Mouse (Mus musculus) gastrocnemius, postnatal 36 days (tissue): ENCODE data around the gene Cyb561d1. TPM values are rescaled to one million over a fixed set of nuclear protein-coding genes. Genes with fewer than 3 reads are reported as not detected.
A peak's percentile ranks its signal among the peaks of the same experiment; 100 is the strongest.
"Not testable (repeated sequence)": the region's sequence is repeated elsewhere in the genome, so short reads cannot be mapped to it uniquely, and the experiment has no call there.

Experiments used
- DNase-seq, 2 experiments: peaks; one replicate each; pipeline ENCODE4 v3.0.0; 2022
- intact Hi-C: fragments of 180-260 bp; cut with DNase I; formaldehyde crosslinking; loops from one replicate; pipeline ENCODE4 v1.15.1; 2025
- long read RNA-seq, 2 experiments: library from polyadenylated mRNA; stranded (forward); transcript quantifications; one replicate each; pipeline ENCODE4 v2.0.0; 2021
- total RNA-seq, 2 experiments: library from RNA; stranded (reverse); gene quantifications; 2 replicates each; pipeline ENCODE4 v1.2.3; 2021

Gene Cyb561d1
- total RNA-seq: 1 to 10 TPM; 2.5 to 3.1 TPM
- long read RNA-seq, experiment 1, full-length matches to known transcripts: 1 of 2 reads
- long read RNA-seq, experiment 1, partial matches to known transcripts: 1 of 2 reads
- long read RNA-seq, experiment 1, other reads (novel, unspliced or antisense): 0 of 2 reads
- long read RNA-seq, experiment 2, partial matches to known transcripts: 0 of 3 reads
- long read RNA-seq, experiment 2, other reads (novel, unspliced or antisense): 3 of 3 reads

- intact Hi-C loops: no loop called here
Observed at GRCm38 (mm10) chr3:108200329-108201323, at the start of gene Cyb561d1. Cyb561d1 (minus strand) TSS chr3:108201212.

GRCm38 (mm10) chr3:108246857-108247256, 45.8 kb upstream of the Cyb561d1 start:
- no peak for DNase-seq
- intact Hi-C loops: no loop called here

More at GRCm38 (mm10) chr3:108200329-108201323, at the start of gene Cyb561d1:
- DNase-seq: peak; percentile 94 to 95

- DNase-seq: no peak
- intact Hi-C loops: no loop called here
Observed at GRCm38 (mm10) chr3:108241243-108241839, 40.3 kb upstream of the Cyb561d1 start.

- intact Hi-C loops, DNase-seq: not testable (repeated sequence)
Observed at GRCm38 (mm10) chr3:108237474-108238102, 36.6 kb upstream of the Cyb561d1 start.

- intact Hi-C loops: no loop called here
- DNase-seq: no peak
Observed at GRCm38 (mm10) chr3:108231646-108232045, 30.6 kb upstream of the Cyb561d1 start.

GRCm38 (mm10) chr3:108227521-108227920, 26.5 kb upstream of the Cyb561d1 start:
- intact Hi-C loops: no loop called here
- no peak for DNase-seq

GRCm38 (mm10) chr3:108226558-108227350, 25.7 kb upstream of the Cyb561d1 start, which contains the start of gene Sypl2:
Sypl2 (minus strand) TSS chr3:108226648.
- intact Hi-C loops: no loop called here
- peak; percentile 61 to 68 for DNase-seq

- peak; percentile 55 to 64 for DNase-seq
Observed at GRCm38 (mm10) chr3:108225711-108226557, 24.9 kb upstream of the Cyb561d1 start.

GRCm38 (mm10) chr3:108220661-108221060, 19.6 kb upstream of the Cyb561d1 start:
- DNase-seq: peak in 1 of 2 experiments; percentile 41
- intact Hi-C loops: loop anchor here (5.0 kb wide), 1 partner anchor 37 kb away; the partner anchor contains the start of gene Psma5

More at GRCm38 (mm10) chr3:108225711-108226557, 24.9 kb upstream of the Cyb561d1 start:
- intact Hi-C loops: no loop called here

GRCm38 (mm10) chr3:108214734-108215133, 13.7 kb upstream of the Cyb561d1 start:
- intact Hi-C loops: no loop called here
- no peak for DNase-seq

- DNase-seq: peak; percentile 66 to 71
- intact Hi-C loops: no loop called here
Observed at GRCm38 (mm10) chr3:108212406-108212805, 11.4 kb upstream of the Cyb561d1 start.

- intact Hi-C loops: no loop called here
- DNase-seq: no peak
Observed at GRCm38 (mm10) chr3:108211845-108212244, 10.8 kb upstream of the Cyb561d1 start.

- DNase-seq: peak in 1 of 2 experiments; percentile 24
- intact Hi-C loops: no loop called here
Observed at GRCm38 (mm10) chr3:108210771-108211139, 9.7 kb upstream of the Cyb561d1 start, which contains the start of gene Atxn7l2. Atxn7l2 (minus strand) TSS chr3:108210934.

- intact Hi-C loops: no loop called here
- peak; percentile 89 to 93 for DNase-seq
Observed at GRCm38 (mm10) chr3:108209946-108210770, 9.1 kb upstream of the Cyb561d1 start.

GRCm38 (mm10) chr3:108209536-108209935, 8.5 kb upstream of the Cyb561d1 start:
- peak in 1 of 2 experiments; percentile 14 for DNase-seq
- intact Hi-C loops: no loop called here

- intact Hi-C loops: no loop called here
- no peak for DNase-seq
Observed at GRCm38 (mm10) chr3:108209001-108209400, 8.0 kb upstream of the Cyb561d1 start.

GRCm38 (mm10) chr3:108206731-108207375, 5.8 kb upstream of the Cyb561d1 start:
- DNase-seq: no peak
- intact Hi-C loops: no loop called here
